Mouse (Mus musculus) kidney, postnatal 14 days (tissue): ENCODE measurements around the gene Cyp46a1.
A peak's percentile ranks its signal among the peaks of the same experiment; 100 is the strongest.

ENCODE experiments used
- DNase-seq: peaks from one replicate; pipeline ENCODE4 v3.0.0; 2022; ENCODE audit warnings: mixed read lengths

The Cyp46a1 gene

GRCm38 (mm10) chr12:108333895-108334445 lies at the start of gene Cyp46a1:
Gene Cyp46a1 (plus strand): TSS chr12:108334381.
- DNase-seq: peak; percentile 100

GRCm38 (mm10) chr12:108284455-108285224 lies 49.5 kb upstream of the Cyp46a1 start:
- DNase-seq: peak; percentile 49

DNA sequence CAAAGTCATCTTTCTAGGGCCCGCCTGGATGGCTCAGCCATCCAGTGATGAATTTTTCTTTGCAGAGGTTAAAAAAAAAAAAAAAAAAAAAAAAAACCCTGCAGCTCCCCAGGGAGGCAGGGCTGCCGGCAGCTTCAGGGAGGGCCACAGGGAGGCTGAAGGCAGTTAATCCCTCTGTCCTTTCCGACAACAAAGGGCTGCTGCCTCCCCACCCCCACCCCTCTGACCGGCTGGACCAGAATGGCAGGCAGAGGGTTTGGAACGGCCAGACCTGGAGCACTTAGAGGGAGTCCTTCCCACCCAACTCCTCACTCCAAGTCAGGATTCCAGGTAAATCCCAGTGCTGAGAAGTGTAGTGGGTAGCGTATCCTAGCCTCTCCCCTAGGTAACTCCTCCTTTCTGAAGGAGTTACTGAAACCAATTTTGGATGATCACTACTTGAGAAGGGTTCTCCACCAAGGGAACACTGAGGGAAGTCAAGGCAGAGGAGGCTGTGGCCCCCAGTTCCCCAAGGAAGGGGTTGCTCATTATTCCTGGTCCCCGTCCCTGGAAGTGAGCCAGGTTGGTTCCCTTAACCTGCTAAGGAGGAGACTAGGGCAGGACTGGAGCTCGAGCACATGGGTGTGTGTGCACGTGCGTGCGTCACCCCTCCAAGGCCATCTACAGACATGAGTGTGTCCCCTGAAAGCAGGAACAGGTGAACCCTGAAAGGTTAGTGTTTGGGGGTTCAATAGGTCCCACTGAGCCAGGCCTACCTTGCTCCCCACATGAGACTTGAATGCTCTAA lies 48.8 kb upstream of the Cyp46a1 start:
- no peak for DNase-seq

- no peak for DNase-seq
These were observed 47.8 kb upstream of the Cyp46a1 start for GRCm38 (mm10) chr12:108286381-108286780.

GRCm38 (mm10) chr12:108287011-108287410 lies 47.2 kb upstream of the Cyp46a1 start:
- DNase-seq: no peak

DNA sequence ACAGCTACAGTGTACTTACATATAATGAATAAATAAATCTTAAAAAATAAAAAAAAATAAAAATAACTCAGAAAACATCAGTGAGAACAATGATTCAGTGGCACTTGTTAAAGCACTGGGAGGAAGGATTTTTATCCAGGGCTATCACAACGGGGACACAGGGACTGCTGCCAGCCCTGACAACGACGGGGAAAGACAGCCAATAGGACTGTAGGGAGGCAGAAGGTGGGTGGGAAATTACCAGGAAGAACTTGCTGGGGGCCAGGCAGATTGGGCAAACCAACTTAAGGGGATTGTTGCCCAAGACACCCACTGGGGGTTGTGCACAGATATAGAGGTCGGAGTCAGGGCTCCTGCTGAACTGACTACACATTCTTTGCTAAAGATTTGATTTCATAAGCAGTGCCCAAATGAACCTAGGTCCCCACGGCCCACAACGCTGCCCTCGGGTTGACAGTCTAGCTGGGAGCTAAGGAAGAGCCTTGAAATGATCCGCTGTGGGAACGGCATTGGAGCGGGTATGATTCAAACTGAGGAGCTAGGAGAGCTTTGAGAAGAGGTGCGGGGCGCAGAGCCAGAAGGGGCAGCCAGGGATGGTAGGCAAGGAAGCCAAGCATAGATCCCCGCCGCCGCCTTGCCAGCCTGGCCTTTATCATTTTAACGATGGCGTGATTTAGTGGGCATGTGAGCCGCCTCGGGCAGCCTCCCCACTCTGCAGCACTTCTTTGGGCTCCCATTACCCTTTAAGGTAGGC lies 45.9 kb upstream of the Cyp46a1 start:
- DNase-seq: no peak

- DNase-seq: no peak
These were observed 41.8 kb upstream of the Cyp46a1 start for GRCm38 (mm10) chr12:108292419-108292818.

DNA sequence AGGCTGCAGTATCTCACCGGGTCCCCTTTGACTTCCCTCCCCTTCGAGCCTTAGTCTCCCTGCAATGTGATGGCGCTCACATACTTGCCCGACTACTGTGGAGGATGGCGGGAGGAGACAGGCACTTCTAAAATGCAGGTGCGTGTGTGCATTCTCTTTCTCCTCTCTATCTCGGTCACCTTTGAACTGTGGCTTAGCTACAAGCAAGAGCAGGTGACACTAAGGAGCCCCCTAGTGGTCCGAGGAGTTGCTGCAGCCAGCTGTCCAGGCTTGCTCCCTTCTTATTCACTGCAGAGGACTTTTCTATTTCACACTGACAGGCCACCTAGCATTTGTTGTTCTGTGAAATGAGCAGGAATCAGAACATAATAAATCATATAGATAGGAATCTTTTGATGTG lies 41.2 kb upstream of the Cyp46a1 start:
- DNase-seq: peak; percentile 80

DNA sequence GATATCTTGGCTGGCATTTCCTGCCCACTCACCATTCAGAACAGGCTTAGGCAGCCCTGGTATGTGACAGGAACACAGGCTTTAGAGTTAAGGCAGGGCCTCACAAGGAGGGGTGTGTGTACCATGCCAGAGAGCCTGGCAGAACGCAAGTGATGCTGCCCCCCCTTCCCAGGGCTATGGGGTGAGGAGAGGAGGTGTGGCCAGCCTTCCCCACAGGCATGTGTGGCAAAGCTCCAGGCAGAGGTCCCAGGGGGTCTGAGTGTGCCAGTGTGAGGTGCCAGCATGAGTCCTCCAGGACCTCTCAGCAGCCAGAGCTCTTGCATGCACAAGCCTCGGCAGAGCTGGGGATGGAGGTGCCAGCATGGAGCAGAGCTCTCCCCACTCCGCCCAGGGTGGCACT lies 39.6 kb upstream of the Cyp46a1 start:
- no peak for DNase-seq

GRCm38 (mm10) chr12:108297033-108297432 lies 37.1 kb upstream of the Cyp46a1 start:
- no peak for DNase-seq

GRCm38 (mm10) chr12:108301006-108301405 lies 33.2 kb upstream of the Cyp46a1 start:
- no peak for DNase-seq

- DNase-seq: no peak
These were observed 30.3 kb upstream of the Cyp46a1 start for GRCm38 (mm10) chr12:108303778-108304365.

DNA sequence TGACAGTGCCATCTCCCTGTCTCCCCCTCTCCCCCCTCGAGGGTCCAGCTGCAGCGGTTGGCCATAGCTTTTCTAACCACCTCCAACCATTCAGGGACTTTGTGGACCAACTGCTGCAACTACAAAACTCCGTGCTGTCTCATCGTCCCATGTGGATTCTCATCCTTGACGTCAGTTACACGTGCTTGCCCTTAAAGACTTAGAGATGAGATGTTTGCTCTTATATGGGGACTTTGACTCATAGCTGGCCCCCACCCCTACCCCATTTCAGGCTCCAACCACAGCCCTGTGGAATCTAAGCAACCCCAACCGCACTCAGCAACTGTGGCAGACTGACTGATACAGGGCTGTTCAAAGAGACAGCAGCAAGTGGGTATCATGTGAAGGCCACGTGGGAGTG lies 29.0 kb upstream of the Cyp46a1 start:
- DNase-seq: no peak

GRCm38 (mm10) chr12:108305812-108306794 lies 28.1 kb upstream of the Cyp46a1 start, which contains the start of gene Hhipl1:
Gene Hhipl1 (plus strand): TSS chr12:108306270.
- DNase-seq: peak; percentile 68

GRCm38 (mm10) chr12:108307553-108307952 lies 26.6 kb upstream of the Cyp46a1 start:
- peak; percentile 43 for DNase-seq

DNA sequence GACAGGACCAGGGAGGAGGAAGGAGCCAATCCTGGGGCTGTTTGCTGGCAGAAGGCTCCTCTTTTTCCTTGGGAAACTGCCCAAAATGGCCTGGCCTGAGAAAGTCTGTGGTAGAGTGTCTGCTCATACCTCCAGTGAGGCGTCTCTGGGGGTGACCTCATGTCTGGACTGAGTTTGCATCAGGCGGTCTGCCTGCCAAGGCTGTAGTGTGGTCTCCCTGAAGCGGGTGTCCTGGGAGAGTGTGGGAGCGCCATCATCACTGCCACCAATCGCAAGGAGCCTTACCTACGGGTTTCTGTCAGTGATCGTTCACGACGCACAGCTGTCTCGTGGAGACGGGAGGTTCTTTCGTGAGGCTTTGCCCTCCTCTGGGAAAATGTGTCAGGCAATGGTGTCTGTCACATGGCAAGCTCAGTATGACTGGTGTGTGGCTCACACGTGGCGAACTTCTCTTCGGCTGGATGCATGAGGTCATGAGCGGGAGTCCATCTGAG lies 25.8 kb upstream of the Cyp46a1 start:
- no peak for DNase-seq

GRCm38 (mm10) chr12:108309116-108309794 lies 24.9 kb upstream of the Cyp46a1 start:
- DNase-seq: peak; percentile 30

DNA sequence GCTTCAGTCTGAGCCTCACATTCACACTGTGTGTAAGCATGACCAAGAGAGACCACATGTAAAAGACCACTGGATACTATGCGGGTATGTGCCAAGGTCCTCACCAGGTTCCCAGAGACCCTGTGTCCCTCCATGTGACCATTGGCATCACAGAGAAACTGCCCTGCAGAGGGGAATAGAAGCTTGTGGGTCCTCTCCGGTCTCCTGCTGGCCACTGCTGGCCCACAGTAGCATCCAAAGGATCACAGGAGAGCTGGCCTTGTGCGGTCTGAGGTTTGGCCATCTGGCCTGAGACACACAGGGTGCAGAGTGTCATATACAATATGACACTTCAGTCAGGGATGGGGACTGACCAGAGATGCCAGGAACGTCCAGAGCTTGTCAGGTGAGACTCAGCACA lies 24.1 kb upstream of the Cyp46a1 start:
- DNase-seq: no peak

DNA sequence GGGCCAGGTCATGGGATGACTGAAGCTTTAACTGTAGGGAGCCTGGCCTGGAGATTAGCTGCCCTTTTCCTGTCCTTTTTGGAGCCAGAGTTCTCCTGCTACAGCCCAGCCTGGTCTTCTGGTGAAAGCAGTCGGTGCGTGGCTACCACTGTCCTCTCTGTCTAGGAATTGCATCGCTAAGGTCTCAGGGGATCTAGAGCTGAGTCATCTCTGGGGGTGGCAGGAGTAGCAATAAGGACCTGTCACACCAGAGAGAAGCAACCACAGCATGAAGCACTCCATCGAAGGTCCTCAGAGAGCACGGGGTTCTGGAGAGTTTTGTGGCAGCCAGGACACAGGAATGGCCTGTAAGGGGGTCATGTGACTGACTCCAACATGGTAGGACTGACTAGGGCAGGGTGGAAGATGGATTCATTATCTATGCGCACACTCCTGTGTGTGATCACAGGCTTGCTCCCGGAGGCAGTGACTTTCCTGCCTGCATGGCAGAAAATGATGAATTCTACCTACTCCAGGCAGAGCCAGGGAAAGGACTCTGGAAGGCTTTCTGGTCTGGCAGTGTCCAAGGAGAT lies 23.6 kb upstream of the Cyp46a1 start:
- DNase-seq: no peak

- no peak for DNase-seq
These were observed 22.4 kb upstream of the Cyp46a1 start for GRCm38 (mm10) chr12:108311741-108312290.
